Mouse (Mus musculus) embryonic facial prominence, embryonic 11.5 days (tissue): ENCODE data around the gene Rassf9. TPM values are rescaled to one million over a fixed set of nuclear protein-coding genes. Genes with fewer than 3 reads are reported as not detected.

Experiments
- ATAC-seq: fragments of 200-750 bp; cut with Nextera tagmentation; replicated peaks from 2 replicates; pipeline ENCODE4 v1.8.0; 2017; ENCODE audit warnings: low read depth; ENCODE audit not compliant: insufficient number of reproducible peaks, low FRiP score, low TSS enrichment
- DNase-seq: peaks from one replicate; pipeline ENCODE4 v3.0.0-alpha.2; 2015; ENCODE audit warnings: low spot score
- H3K27ac ChIP-seq: fragments of 300-500 bp; sonication (generic); replicated peaks from 2 replicates; pipeline ENCODE4 v1.5.1; 2014; ENCODE audit warnings: mild to moderate bottlenecking, low read depth, low read length, control low read depth
- H3K27me3 ChIP-seq: fragments of 300-500 bp; sonication (generic); 2 replicates; pipeline ENCODE4 v1.6.1; 2014; ENCODE audit warnings: mild to moderate bottlenecking, low read length, moderate library complexity, mixed read lengths; ENCODE audit not compliant: control insufficient read depth, insufficient read depth
- H3K36me3 ChIP-seq: fragments of 300-500 bp; sonication (generic); replicated peaks from 2 replicates; pipeline ENCODE4 v1.6.1; 2014; ENCODE audit warnings: low read depth, mild to moderate bottlenecking, low read length, moderate library complexity, mixed read lengths; ENCODE audit not compliant: control insufficient read depth, insufficient read depth
- H3K4me1 ChIP-seq: fragments of 300-500 bp; sonication (generic); 2 replicates; pipeline ENCODE4 v1.6.1; 2014; ENCODE audit warnings: low read length, mixed read lengths; ENCODE audit not compliant: control insufficient read depth, insufficient read depth
- H3K4me2 ChIP-seq: fragments of 300-500 bp; sonication (generic); 2 replicates; pipeline ENCODE4 v1.6.1; 2014; ENCODE audit warnings: low read depth, mild to moderate bottlenecking, control low read depth, low read length, moderate library complexity
- H3K4me3 ChIP-seq: fragments of 300-500 bp; sonication (generic); 2 replicates; pipeline ENCODE4 v1.5.1; 2014; ENCODE audit warnings: low read depth, low read length, control low read depth
- H3K9ac ChIP-seq: fragments of 300-500 bp; sonication (generic); replicated peaks from 2 replicates; pipeline ENCODE4 v1.6.1; 2014; ENCODE audit warnings: mild to moderate bottlenecking, control low read depth, low read length
- H3K9me3 ChIP-seq: fragments of 300-500 bp; sonication (generic); replicated peaks from 2 replicates; pipeline ENCODE4 v1.6.1; 2016; ENCODE audit warnings: mild to moderate bottlenecking, low read length, inconsistent platforms, mixed read lengths; ENCODE audit not compliant: control insufficient read depth
- WGBS: fragments of 180-500 bp; shearing (Covaris S2); extraction: QIAGEN DNeasy Blood & Tissue Kit; methylation state at CpG from one replicate; pipeline ENCODE4 v1.1.7; 2014; 5-methylcytosine and 5-hydroxymethylcytosine counted together
- polyA plus RNA-seq: library from polyadenylated mRNA; unstranded; fragments of >200 nt; fragmentation: Nextera tagmentation; extraction: Ambion mirVana; gene quantifications from 2 replicates; pipeline ENCODE4 v1.2.1, GENCODE M21; 2014

The Rassf9 gene
- polyA plus RNA-seq: 2.7 and 2.9 TPM in 2 replicates

- peak within 1 kb of the TSS; percentile 72 for H3K27ac ChIP-seq
- H3K36me3 ChIP-seq: no peaks in the 10 kb centered on the region
- peak; percentile 73 for DNase-seq
- H3K27me3 ChIP-seq: no peaks in the 10 kb centered on the region
- peak; percentile 90 for ATAC-seq
- H3K9me3 ChIP-seq: no peaks in the 10 kb centered on the region
- H3K4me2 ChIP-seq: peak within 1 kb of the TSS; percentile 23; the same call in 1 of the 2 replicates
- H3K9ac ChIP-seq: peak within 1 kb of the TSS; percentile 44
- H3K4me1 ChIP-seq: no peaks in the 10 kb centered on the region; the same call in 1 of the 2 replicates
- peak within 1 kb of the TSS; percentile 9; the same call in 1 of the 2 replicates for H3K4me3 ChIP-seq
- WGBS: 5% methylated on average over 5 of the region's 5 CpGs
Observed at GRCm38 (mm10) chr10:102511807-102512461, at the start of gene Rassf9. Gene Rassf9 (plus strand): TSS chr10:102512222.

DNA sequence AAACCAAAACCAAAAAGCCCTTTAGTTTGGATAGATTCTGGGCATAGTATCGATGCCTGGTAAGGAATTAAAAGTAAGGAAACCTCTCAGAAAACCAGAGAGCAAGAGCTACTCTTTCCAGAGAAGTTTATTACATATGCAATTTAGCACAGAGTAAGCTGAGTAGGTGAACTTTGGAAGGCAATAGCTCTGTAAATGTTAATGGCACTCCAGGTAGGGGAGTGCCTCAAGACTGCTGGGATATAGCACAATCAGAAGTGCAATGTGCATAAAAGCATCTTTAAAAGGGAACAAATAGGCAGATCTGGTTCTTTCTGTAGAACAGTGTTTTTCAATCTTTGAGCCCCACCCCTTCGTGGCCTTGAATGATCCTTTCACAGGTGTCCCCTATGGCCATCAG, 42.6 kb upstream of the Rassf9 start:
- DNase-seq (no peak), ATAC-seq (no peak)
- Histone ChIP-seq H3K4me3 (no peak overlapping the region), H3K9me3 (no peaks in the 10 kb centered on the region), H3K4me2 (no peak overlapping the region), H3K27ac (no peak overlapping the region), H3K36me3 (no peaks in the 10 kb centered on the region), H3K9ac (no peak overlapping the region), H3K27me3 (no peaks in the 10 kb centered on the region), H3K4me1 (no peaks in the 10 kb centered on the region)
- WGBS: 83% methylated on average over 2 of the region's 2 CpGs

- Histone ChIP-seq H3K27ac (no peak within 1 kb of the TSS), H3K4me2 (no peak within 1 kb of the TSS), H3K9me3 (no peaks in the 10 kb centered on the region), H3K27me3 (no peaks in the 10 kb centered on the region), H3K36me3 (no peaks in the 10 kb centered on the region), H3K4me3 (no peak within 1 kb of the TSS), H3K9ac (no peak within 1 kb of the TSS), H3K4me1 (no peaks in the 10 kb centered on the region)
- 39% methylated on average over 3 of the region's 3 CpGs for WGBS
- no peak for ATAC-seq
- no peak for DNase-seq
Observed at GRCm38 (mm10) chr10:102490386-102490785, 21.6 kb upstream of the Rassf9 start, which contains the start of gene Nts. Gene Nts (minus strand): TSS chr10:102490486.

DNA sequence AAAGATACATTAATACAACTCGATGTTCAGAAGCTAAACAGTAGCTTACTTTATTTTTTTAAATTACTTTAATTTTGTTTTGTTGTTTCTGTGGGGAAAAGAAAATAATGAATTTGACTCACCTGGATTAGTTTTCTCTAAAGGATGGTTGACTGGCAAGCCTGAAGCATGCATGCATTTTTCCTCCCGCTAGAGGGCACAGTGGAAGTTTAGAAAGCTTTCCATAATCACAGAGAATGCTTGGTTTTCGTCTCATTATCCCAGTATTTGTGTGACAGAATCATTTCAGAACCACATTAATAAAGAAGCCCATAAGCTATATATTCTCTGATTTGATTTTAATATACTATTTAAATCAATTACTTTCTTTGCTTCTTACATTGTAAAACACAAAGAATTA, 20.2 kb upstream of the Rassf9 start:
- Histone ChIP-seq H3K4me3 (no peak overlapping the region), H3K27me3 (no peaks in the 10 kb centered on the region), H3K4me1 (no peaks in the 10 kb centered on the region), H3K36me3 (no peaks in the 10 kb centered on the region), H3K9ac (no peak overlapping the region), H3K9me3 (no peaks in the 10 kb centered on the region), H3K4me2 (no peak overlapping the region), H3K27ac (no peak overlapping the region)
- ATAC-seq: no peak
- peak; percentile 84 for DNase-seq
- 11% methylated on average over 3 of the region's 3 CpGs for WGBS

GRCm38 (mm10) chr10:102498754-102499153, 13.3 kb upstream of the Rassf9 start:
- 27% methylated on average over 4 of the region's 4 CpGs for WGBS
- DNase-seq (peak; percentile 78), ATAC-seq (no peak)
- Histone ChIP-seq H3K9me3 (no peaks in the 10 kb centered on the region), H3K4me3 (no peak overlapping the region), H3K27me3 (no peaks in the 10 kb centered on the region), H3K4me2 (no peak overlapping the region), H3K36me3 (no peaks in the 10 kb centered on the region), H3K27ac (no peak overlapping the region), H3K9ac (no peak overlapping the region), H3K4me1 (no peaks in the 10 kb centered on the region)

DNA sequence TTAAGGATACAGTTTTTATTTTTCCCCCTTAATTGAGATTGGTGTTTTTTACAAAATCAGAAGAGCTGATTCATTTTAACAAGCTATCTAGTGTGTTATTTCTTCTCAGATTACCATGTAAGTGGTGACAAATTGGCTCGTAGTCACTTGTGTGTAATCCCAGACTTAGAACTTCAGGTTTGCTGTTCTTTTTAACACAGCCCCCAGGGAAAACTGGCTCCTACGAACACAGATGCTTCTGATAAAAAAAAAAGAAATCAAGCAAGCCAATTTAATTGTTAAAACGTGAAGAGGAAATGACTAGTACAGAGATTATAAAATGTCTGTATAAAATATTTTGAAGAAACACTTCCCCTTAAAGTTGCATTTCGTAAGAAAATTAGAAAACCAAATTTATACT, 4.6 kb upstream of the Rassf9 start:
- H3K4me1 ChIP-seq: no peaks in the 10 kb centered on the region; the same call in 1 of the 2 replicates
- H3K4me3 ChIP-seq: no peak overlapping the region
- 27% methylated on average over 4 of the region's 4 CpGs for WGBS
- ATAC-seq: no peak
- H3K9me3 ChIP-seq: no peaks in the 10 kb centered on the region
- H3K9ac ChIP-seq: no peak overlapping the region
- no peaks in the 10 kb centered on the region for H3K27me3 ChIP-seq
- DNase-seq: peak; percentile 54
- no peaks in the 10 kb centered on the region for H3K36me3 ChIP-seq
- no peak overlapping the region for H3K27ac ChIP-seq
- H3K4me2 ChIP-seq: no peak overlapping the region

DNA sequence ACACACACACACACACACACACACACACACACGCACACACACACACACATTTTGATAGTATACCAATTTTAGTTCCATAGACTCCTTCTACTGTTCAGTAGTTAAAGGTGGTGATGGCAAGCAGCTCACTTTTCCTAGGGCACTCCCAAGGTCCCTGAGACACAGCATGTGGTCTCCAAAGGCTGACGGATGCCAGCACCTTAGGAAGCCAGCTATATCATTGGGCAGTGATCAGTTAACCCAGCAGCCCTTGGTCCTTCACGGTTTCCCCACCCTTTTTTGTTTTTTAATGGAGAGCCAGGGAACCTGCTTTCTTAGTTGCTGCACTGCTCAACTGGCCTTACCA, 588 bp upstream of the Rassf9 start:
- WGBS: 32% methylated on average over 3 of the region's 3 CpGs
- ATAC-seq: no peak
- no peak for DNase-seq

GRCm38 (mm10) chr10:102514159-102514558, 2.1 kb downstream of the Rassf9 start:
- H3K4me2 ChIP-seq: no peak overlapping the region
- no peak overlapping the region for H3K27ac ChIP-seq
- no peak overlapping the region for H3K9ac ChIP-seq
- no peaks in the 10 kb centered on the region for H3K36me3 ChIP-seq
- no peaks in the 10 kb centered on the region for H3K9me3 ChIP-seq
- no peak for ATAC-seq
- DNase-seq: no peak
- WGBS: 38% methylated on average over 1 of the region's 1 CpGs
- H3K4me1 ChIP-seq: no peaks in the 10 kb centered on the region; the same call in 1 of the 2 replicates
- no peaks in the 10 kb centered on the region for H3K27me3 ChIP-seq
- no peak overlapping the region for H3K4me3 ChIP-seq

More for the DNA sequence above, 588 bp upstream of the Rassf9 start:
- no peaks in the 10 kb centered on the region; the same call in 1 of the 2 replicates for H3K4me1 ChIP-seq
- H3K4me2 ChIP-seq: peak overlapping the region; percentile 16; the same call in 1 of the 2 replicates
- no peaks in the 10 kb centered on the region for H3K27me3 ChIP-seq
- H3K36me3 ChIP-seq: no peaks in the 10 kb centered on the region
- no peak overlapping the region for H3K9ac ChIP-seq
- H3K27ac ChIP-seq: no peak overlapping the region
- H3K9me3 ChIP-seq: no peaks in the 10 kb centered on the region
- H3K4me3 ChIP-seq: no peak overlapping the region
